Mouse (Mus musculus) CD4-positive helper T cell, adult 2 months (primary cell): ENCODE measurements at regions not wholly inside any gene's neighbourhood (a gene's known extent, or its start where the extent isn't known, plus 50 kb on each side); places are given as distances from the start of the nearest gene placed in this dataset.

ENCODE experiments used
- DNase-seq: peaks from one replicate; pipeline ENCODE4 v3.0.0-alpha.2; 2012; ENCODE audit warnings: low read depth, missing footprints, low spot score

GRCm38 (mm10) chr9:101670111-101670510 is 191.5 kb upstream of the 9630041A04Rik start:
- DNase-seq = no peak

GRCm38 (mm10) chr9:101649816-101650215 is 211.8 kb upstream of the 9630041A04Rik start:
- no peak for DNase-seq

- no peak for DNase-seq
Measured at GRCm38 (mm10) chr9:101641524-101641923, 220.1 kb upstream of the 9630041A04Rik start.

- DNase-seq = no peak
Measured at GRCm38 (mm10) chr9:101640598-101640997, 221.0 kb upstream of the 9630041A04Rik start.

GRCm38 (mm10) chr9:101616261-101616660 is 245.4 kb upstream of the 9630041A04Rik start:
- DNase-seq = no peak

- no peak for DNase-seq
Measured at GRCm38 (mm10) chr9:101615176-101615575, 246.5 kb upstream of the 9630041A04Rik start.

GRCm38 (mm10) chr9:101613933-101614332 is 247.7 kb upstream of the 9630041A04Rik start:
- no peak for DNase-seq

- no peak for DNase-seq
Measured at GRCm38 (mm10) chr9:101613471-101613870, 248.2 kb upstream of the 9630041A04Rik start.

GRCm38 (mm10) chr9:101612971-101613370 is 248.7 kb upstream of the 9630041A04Rik start:
- no peak for DNase-seq

- no peak for DNase-seq
Measured at GRCm38 (mm10) chr9:101612571-101612970, 249.1 kb upstream of the 9630041A04Rik start.

GRCm38 (mm10) chr9:101611481-101611880 is 250.2 kb upstream of the 9630041A04Rik start:
- no peak for DNase-seq

- DNase-seq = no peak
Measured at GRCm38 (mm10) chr9:101610806-101611443, 250.7 kb upstream of the 9630041A04Rik start.

GRCm38 (mm10) chr9:101610338-101610737 is 251.3 kb upstream of the 9630041A04Rik start:
- no peak for DNase-seq

GRCm38 (mm10) chr9:101602799-101603198 is 258.8 kb upstream of the 9630041A04Rik start:
- no peak for DNase-seq

- no peak for DNase-seq
Measured at GRCm38 (mm10) chr9:101596898-101597297, 264.7 kb upstream of the 9630041A04Rik start.

GRCm38 (mm10) chr9:101595101-101595650 is 266.5 kb upstream of the 9630041A04Rik start:
- DNase-seq = no peak

- no peak for DNase-seq
Measured at GRCm38 (mm10) chr9:101592621-101593020, 269.0 kb upstream of the 9630041A04Rik start.

- no peak for DNase-seq
Measured at GRCm38 (mm10) chr9:101591681-101592080, 270.0 kb upstream of the 9630041A04Rik start.

GRCm38 (mm10) chr9:101590310-101590709 is 271.3 kb upstream of the 9630041A04Rik start:
- no peak for DNase-seq

- DNase-seq = no peak
Measured at GRCm38 (mm10) chr9:101581064-101581463, 280.6 kb upstream of the 9630041A04Rik start.

GRCm38 (mm10) chr9:101570714-101571113 is 290.9 kb upstream of the 9630041A04Rik start:
- DNase-seq = no peak

GRCm38 (mm10) chr9:101563196-101563595 is 298.4 kb upstream of the 9630041A04Rik start:
- no peak for DNase-seq

- DNase-seq = no peak
Measured at GRCm38 (mm10) chr9:101559366-101559765, 302.3 kb upstream of the 9630041A04Rik start.
